Mouse (Mus musculus) kidney, adult 10 weeks (tissue): ENCODE measurements around the gene Neil3. TPM values are rescaled to one million over a fixed set of nuclear protein-coding genes. Genes with fewer than 3 reads are reported as not detected.

Experiments
- polyA plus RNA-seq: library from polyadenylated mRNA; stranded (reverse); fragments of 350-450 nt; fragmentation: Illumina TruSeq; extraction: RNeasy Lipid Tissue Mini Kit (QIAGEN cat#74804); gene quantifications from one replicate; pipeline ENCODE4 v1.2.3, GENCODE M21; 2014; ENCODE audit warnings: low read depth, low replicate concordance

Gene Neil3
- polyA plus RNA-seq: not detected

DNA sequence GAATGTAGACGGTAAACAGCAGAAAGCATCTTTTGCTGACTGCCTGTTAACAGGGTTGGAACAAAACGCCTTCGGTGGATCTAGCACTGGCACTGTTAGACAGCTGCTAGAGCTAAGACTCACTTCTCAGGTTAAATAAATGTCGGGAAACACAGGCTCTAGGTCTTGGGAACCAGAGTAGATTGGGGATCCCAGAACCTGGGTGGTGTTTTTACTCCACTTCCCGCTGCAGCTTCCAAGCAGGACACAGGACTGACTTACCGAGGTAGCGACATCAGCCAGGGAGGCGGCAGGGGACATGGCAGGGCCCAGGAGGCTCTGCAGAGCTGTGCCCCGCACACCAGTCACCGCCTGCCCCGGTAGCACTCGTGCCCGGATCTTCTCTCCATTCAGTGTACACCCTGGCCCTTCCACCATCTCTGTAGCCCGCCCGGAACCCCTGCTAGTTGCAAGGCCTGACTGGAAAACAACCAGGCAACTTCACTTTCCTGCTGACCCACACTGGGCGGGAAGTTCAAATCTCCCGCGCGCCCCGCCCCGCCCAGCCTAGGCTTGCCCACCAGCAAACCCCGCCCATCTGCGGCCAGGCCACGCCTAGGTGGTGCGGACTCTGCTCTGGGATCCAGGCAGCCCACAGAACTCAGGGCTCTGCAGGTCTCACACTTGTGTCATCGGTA is at the start of gene Neil3:
TSS of gene Neil3 (minus strand) at position 571 of the 677 bp plus-strand sequence.

Other genes with a start within 250 kb of the Neil3 start
- 60.4 TPM for gene Aga, start 127.3 kb downstream of the Neil3 start, polyA plus RNA-seq